Mouse (Mus musculus): Measurements from ENCODE around the gene Nhej1. TPM values are rescaled to one million over a fixed set of nuclear protein-coding genes. Genes with fewer than 3 reads are reported as not detected.

The Nhej1 gene
- polyA plus RNA-seq, 1 experiment, result 7.7 TPM

DNA sequence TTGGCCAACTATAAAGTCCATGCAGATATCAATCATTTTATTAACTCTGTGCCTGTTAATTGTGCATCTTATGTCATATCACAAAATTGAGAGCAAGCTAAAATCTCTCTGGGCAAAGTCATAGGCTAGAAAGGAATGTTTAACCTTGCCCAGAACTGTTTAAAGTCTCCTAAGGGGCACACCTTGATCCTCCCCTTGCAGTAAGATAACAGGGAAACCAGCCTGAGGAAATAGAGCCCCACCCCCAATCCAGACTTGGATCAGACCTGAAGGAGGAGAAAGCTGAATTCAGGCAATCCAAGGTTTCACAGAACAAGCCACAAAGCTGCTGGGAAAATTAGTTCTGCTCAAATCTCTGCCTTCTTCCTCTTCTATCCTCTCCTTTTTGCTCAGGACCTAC lies 114.2 kb downstream of the Nhej1 start:
- H3K36me3 ChIP-seq (ENCODE audit: control insufficient read depth, insufficient read depth, low read length), result no peaks in the 10 kb centered on the region
- no peak for TF ChIP-seq POLR2A (IDR thresholded peaks at IDR 0.05; ENCODE audit: control insufficient read depth, low read depth, low read length)
- TF ChIP-seq CTCF (IDR thresholded peaks at IDR 0.05; ENCODE audit: control insufficient read depth, insufficient read depth, insufficient replicate concordance, low read depth, low read length), result no peak

DNA sequence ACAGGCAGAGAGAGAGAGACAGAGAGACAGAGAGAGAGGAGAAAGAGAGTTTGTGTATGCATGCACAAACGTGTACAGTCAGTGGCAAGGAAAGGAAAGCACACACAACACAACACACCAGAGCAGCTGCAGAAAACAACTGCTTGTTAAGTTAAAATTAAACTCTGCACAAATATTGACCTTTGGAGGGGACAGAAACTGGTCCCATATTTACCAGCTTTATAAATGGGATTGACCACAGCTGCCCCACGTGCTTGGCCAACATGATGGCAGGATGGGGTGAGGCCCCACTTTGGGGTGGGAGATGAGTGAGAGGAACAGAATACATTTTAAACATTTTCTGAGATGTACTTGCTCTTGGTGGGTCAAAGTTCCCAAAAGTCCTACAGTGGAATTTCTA lies 114.8 kb downstream of the Nhej1 start:
- Histone ChIP-seq H3K4me1 (ENCODE audit: control insufficient read depth, insufficient read depth, low read length) (no peaks in the 10 kb centered on the region), H3K4me3 (ENCODE audit: control insufficient read depth, low read depth, low read length) (no peak overlapping the region), H3K27ac (ENCODE audit: control insufficient read depth, insufficient read depth, low read depth, low read length) (no peak overlapping the region), H3K36me3 (ENCODE audit: control insufficient read depth, insufficient read depth, low read length) (no peaks in the 10 kb centered on the region), H3K27me3 (ENCODE audit: control insufficient read depth, insufficient read depth, low read length) (no peaks in the 10 kb centered on the region)
- no peak for TF ChIP-seq CTCF (IDR thresholded peaks at IDR 0.05; ENCODE audit: control insufficient read depth, insufficient read depth, insufficient replicate concordance, low read depth, low read length)

More for the DNA sequence above, 114.2 kb downstream of the Nhej1 start:
- no peaks in the 10 kb centered on the region for H3K4me1 ChIP-seq (ENCODE audit: control insufficient read depth, insufficient read depth, low read length)
- H3K27me3 ChIP-seq (ENCODE audit: control insufficient read depth, insufficient read depth, low read length), result no peaks in the 10 kb centered on the region
- H3K27ac ChIP-seq (ENCODE audit: control insufficient read depth, insufficient read depth, low read depth, low read length), result no peak overlapping the region
- H3K4me3 ChIP-seq (ENCODE audit: control insufficient read depth, low read depth, low read length), result no peak overlapping the region

DNA sequence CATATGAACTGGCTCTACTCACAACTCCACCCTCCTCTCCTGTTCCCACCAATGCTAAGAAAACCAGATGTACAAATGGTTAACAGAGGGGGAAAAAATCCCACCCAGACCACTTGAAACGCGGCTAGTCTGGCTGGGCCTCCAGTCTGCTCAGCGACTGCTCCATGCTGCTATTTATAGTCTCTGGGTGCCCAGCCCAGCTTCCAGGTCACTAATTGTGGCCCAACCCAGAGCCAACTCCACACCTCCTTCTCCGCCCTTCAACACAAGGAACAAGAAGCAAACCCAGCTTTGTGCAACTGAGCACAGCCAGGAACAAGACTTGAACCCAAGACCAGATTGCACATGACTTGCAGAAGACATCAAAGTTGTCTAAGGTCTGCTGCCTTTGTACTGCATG lies 119.0 kb downstream of the Nhej1 start:
- no peak overlapping the region for H3K27ac ChIP-seq (ENCODE audit: control insufficient read depth, insufficient read depth, low read depth, low read length)
- TF ChIP-seq CTCF (IDR thresholded peaks at IDR 0.05; ENCODE audit: control insufficient read depth, insufficient read depth, insufficient replicate concordance, low read depth, low read length), result no peak
- TF ChIP-seq POLR2A (IDR thresholded peaks at IDR 0.05; ENCODE audit: control insufficient read depth, low read depth, low read length), result no peak
- no peak overlapping the region for H3K4me3 ChIP-seq (ENCODE audit: control insufficient read depth, low read depth, low read length)
- H3K4me1 ChIP-seq (ENCODE audit: control insufficient read depth, insufficient read depth, low read length), result no peaks in the 10 kb centered on the region
- no peaks in the 10 kb centered on the region for H3K36me3 ChIP-seq (ENCODE audit: control insufficient read depth, insufficient read depth, low read length)
- no peaks in the 10 kb centered on the region for H3K27me3 ChIP-seq (ENCODE audit: control insufficient read depth, insufficient read depth, low read length)

DNA sequence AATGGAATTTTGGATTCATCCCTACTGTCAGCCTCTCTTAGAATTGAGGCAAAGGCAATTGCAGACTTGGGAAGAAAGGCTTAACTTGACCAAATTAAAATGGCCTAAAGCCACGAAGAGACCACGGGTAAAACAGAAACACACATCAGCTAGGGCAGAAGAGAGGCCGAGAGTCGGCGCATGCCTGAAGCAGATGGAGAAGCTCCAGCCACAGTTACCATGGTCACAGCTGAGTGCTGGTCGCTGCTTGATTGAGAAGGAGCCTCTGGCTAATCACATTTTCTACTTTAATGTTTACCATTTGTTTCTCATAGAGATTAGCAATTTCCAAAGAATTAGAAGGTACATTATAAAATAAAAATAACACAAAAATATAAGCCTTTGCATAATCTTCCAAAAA lies 123.8 kb downstream of the Nhej1 start:
- no peak for TF ChIP-seq POLR2A (IDR thresholded peaks at IDR 0.05; ENCODE audit: control insufficient read depth, low read depth, low read length)
- TF ChIP-seq CTCF (IDR thresholded peaks at IDR 0.05; ENCODE audit: control insufficient read depth, insufficient read depth, insufficient replicate concordance, low read depth, low read length), result no peak
- Histone ChIP-seq H3K4me1 (ENCODE audit: control insufficient read depth, insufficient read depth, low read length) (no peaks in the 10 kb centered on the region), H3K27ac (ENCODE audit: control insufficient read depth, insufficient read depth, low read depth, low read length) (no peak overlapping the region), H3K4me3 (ENCODE audit: control insufficient read depth, low read depth, low read length) (no peak overlapping the region), H3K27me3 (ENCODE audit: control insufficient read depth, insufficient read depth, low read length) (no peaks in the 10 kb centered on the region), H3K36me3 (ENCODE audit: control insufficient read depth, insufficient read depth, low read length) (no peaks in the 10 kb centered on the region)

DNA sequence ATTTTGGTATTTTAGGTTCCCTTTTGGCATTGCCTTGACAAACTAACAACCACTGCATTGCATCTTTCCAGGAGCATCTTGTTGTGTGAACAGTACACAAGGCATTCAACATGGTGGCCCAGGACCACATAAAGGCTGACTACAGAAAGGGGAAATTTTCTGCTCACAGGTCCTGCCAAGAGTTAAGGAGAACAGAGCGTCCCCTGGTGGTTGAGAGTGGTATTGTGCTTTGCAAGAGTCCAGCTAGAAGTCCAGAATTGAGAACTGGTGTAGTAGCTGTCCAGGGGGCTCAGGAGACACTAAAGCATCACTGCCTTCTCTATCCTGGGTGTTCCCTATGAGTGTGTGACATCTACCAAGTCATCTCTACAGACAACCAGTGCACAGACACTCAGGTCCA lies 124.5 kb downstream of the Nhej1 start:
- no peak overlapping the region for H3K27ac ChIP-seq (ENCODE audit: control insufficient read depth, insufficient read depth, low read depth, low read length)
- H3K4me3 ChIP-seq (ENCODE audit: control insufficient read depth, low read depth, low read length), result no peak overlapping the region
- TF ChIP-seq POLR2A (IDR thresholded peaks at IDR 0.05; ENCODE audit: control insufficient read depth, low read depth, low read length), result no peak
- peak; percentile 30; the same call in 1 of the 2 replicates for TF ChIP-seq CTCF (IDR thresholded peaks at IDR 0.05; ENCODE audit: control insufficient read depth, insufficient read depth, insufficient replicate concordance, low read depth, low read length)
- no peaks in the 10 kb centered on the region for H3K36me3 ChIP-seq (ENCODE audit: control insufficient read depth, insufficient read depth, low read length)
- H3K4me1 ChIP-seq (ENCODE audit: control insufficient read depth, insufficient read depth, low read length), result no peaks in the 10 kb centered on the region
- no peaks in the 10 kb centered on the region for H3K27me3 ChIP-seq (ENCODE audit: control insufficient read depth, insufficient read depth, low read length)

DNA sequence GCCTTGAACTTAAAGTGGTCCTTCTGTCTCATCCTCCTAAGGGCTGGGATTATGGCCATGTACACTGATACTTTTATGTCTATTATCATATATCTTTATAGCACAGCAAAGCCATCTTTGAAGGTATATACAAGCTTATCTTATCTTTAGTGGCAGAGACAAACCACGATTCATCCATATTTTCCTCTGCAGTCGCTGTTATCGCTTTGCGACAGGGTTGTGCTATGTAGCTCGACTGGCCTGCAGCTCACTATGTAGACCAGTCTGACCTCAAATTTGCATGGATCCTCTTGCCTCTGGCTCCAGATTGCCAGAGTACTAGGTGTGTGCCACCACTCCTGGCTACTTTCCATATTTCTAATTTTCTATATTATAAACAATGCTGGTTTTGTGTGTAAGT lies 125.8 kb downstream of the Nhej1 start:
- no peaks in the 10 kb centered on the region for H3K27me3 ChIP-seq (ENCODE audit: control insufficient read depth, insufficient read depth, low read length)

DNA sequence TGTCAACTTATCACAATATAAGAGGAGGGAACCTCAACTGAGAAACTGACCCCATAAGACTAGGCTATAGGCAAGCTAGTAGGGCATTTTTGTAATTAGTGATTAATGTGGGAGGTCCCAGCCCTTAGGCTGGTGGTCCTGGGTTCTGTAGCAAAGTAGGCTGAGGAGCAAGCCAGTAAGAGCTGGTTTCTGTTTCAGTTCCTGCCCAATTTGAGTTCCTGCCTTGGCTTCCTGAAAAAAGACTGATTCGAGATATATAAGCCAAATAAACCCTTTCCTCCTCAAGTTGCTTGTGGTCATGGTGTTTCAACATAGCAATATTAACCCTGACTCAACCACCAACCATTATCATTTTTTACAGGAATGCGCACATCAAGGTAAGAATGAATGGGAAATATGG lies 127.8 kb downstream of the Nhej1 start:
- Histone ChIP-seq H3K4me3 (ENCODE audit: control insufficient read depth, low read depth, low read length) (no peak overlapping the region), H3K27me3 (ENCODE audit: control insufficient read depth, insufficient read depth, low read length) (no peaks in the 10 kb centered on the region), H3K36me3 (ENCODE audit: control insufficient read depth, insufficient read depth, low read length) (no peaks in the 10 kb centered on the region), H3K27ac (ENCODE audit: control insufficient read depth, insufficient read depth, low read depth, low read length) (no peak overlapping the region), H3K4me1 (ENCODE audit: control insufficient read depth, insufficient read depth, low read length) (no peaks in the 10 kb centered on the region)
- TF ChIP-seq POLR2A (IDR thresholded peaks at IDR 0.05; ENCODE audit: control insufficient read depth, low read depth, low read length) (no peak), CTCF (IDR thresholded peaks at IDR 0.05; ENCODE audit: control insufficient read depth, insufficient read depth, insufficient replicate concordance, low read depth, low read length) (no peak)

More for the DNA sequence above, 125.8 kb downstream of the Nhej1 start:
- TF ChIP-seq CTCF (IDR thresholded peaks at IDR 0.05; ENCODE audit: control insufficient read depth, insufficient read depth, insufficient replicate concordance, low read depth, low read length) (no peak), POLR2A (IDR thresholded peaks at IDR 0.05; ENCODE audit: control insufficient read depth, low read depth, low read length) (no peak)
- Histone ChIP-seq H3K4me3 (ENCODE audit: control insufficient read depth, low read depth, low read length) (no peak overlapping the region), H3K36me3 (ENCODE audit: control insufficient read depth, insufficient read depth, low read length) (no peaks in the 10 kb centered on the region), H3K27ac (ENCODE audit: control insufficient read depth, insufficient read depth, low read depth, low read length) (no peak overlapping the region), H3K4me1 (ENCODE audit: control insufficient read depth, insufficient read depth, low read length) (no peaks in the 10 kb centered on the region)

DNA sequence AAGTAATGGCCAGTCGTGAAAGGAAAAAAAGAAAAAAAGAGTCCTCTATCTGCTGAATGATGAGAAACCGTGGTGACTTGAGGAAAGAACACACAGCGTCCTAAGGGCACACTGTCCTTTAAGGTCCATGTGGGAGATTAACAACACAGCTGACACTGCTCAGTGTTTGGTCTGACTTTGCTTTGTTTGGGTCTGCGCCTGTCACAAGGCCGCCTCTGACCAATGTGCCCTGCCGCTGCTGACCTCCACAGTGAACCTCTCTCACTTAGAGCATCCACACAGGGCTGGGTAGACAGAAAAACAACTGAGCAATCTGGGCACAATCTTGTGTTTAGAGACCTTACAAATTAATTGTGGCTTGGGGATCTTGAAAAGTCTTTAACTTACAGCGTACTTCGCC lies 148.0 kb downstream of the Nhej1 start:
- Histone ChIP-seq H3K27ac (ENCODE audit: control insufficient read depth, insufficient read depth, low read depth, low read length) (no peak overlapping the region), H3K27me3 (ENCODE audit: control insufficient read depth, insufficient read depth, low read length) (no peaks in the 10 kb centered on the region), H3K4me1 (ENCODE audit: control insufficient read depth, insufficient read depth, low read length) (no peaks in the 10 kb centered on the region), H3K4me3 (ENCODE audit: control insufficient read depth, low read depth, low read length) (no peak overlapping the region), H3K36me3 (ENCODE audit: control insufficient read depth, insufficient read depth, low read length) (no peaks in the 10 kb centered on the region)
- TF ChIP-seq CTCF (IDR thresholded peaks at IDR 0.05; ENCODE audit: control insufficient read depth, insufficient read depth, insufficient replicate concordance, low read depth, low read length) (no peak), POLR2A (IDR thresholded peaks at IDR 0.05; ENCODE audit: control insufficient read depth, low read depth, low read length) (no peak)

Data from testis, adult 2 months (tissue).